Mouse (Mus musculus): ENCODE measurements around the gene Cnot11.

DNA sequence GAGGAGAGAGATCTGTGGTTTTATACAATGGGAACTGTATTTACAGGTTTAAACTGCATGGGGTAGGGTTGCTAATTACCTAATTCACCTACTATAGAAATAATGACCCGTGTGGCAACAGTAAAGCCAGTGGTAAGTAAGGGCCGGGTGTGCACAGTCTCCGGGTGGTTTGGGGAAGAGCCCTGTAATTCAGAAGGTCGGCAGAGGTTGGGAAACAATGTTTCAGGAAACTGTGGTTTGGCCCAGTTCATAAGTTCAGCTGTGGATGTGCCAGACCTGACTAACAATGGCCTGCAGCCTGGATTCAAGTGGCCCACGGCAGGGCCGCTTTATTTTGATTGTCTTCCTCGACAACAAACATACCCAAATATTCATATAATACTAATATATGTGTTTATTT is 9.0 kb upstream of the Cnot11 start:
- TF ChIP-seq EP300 (IDR thresholded peaks at IDR 0.05; ENCODE audit: insufficient read depth, low read depth, low read length), result no peak
- TF ChIP-seq CTCF (IDR thresholded peaks at IDR 0.05; ENCODE audit: low read depth, low read length), result no peak
- TF ChIP-seq POLR2A (IDR thresholded peaks at IDR 0.05; ENCODE audit: insufficient read depth, low read length), result no peak

All from ES-Bruce4 (cell line).